Mouse (Mus musculus): ENCODE data around the gene Pcgf1. TPM values are rescaled to one million over a fixed set of nuclear protein-coding genes. Genes with fewer than 3 reads are reported as not detected.
A peak's percentile ranks its signal among the peaks of the same experiment; 100 is the strongest.

Gene Pcgf1
- polyA plus RNA-seq, 1 experiment = 40.8 TPM

- TF ChIP-seq CTCF (IDR thresholded peaks at IDR 0.05; ENCODE audit: control insufficient read depth, insufficient read depth, low read length) (peak; percentile 25; the same call in 1 of the 2 replicates), POLR2A (IDR thresholded peaks at IDR 0.05; ENCODE audit: borderline replicate concordance, control insufficient read depth, low read depth, low read length) (no peak)
- no peak overlapping the region for H3K27ac ChIP-seq (ENCODE audit: control insufficient read depth, insufficient read depth, low read depth, low read length, poor library complexity)
- peaks cover 2% of the 10 kb centered on the region; the same call in 1 of the 2 replicates for H3K4me1 ChIP-seq (ENCODE audit: control insufficient read depth, insufficient read depth, low read length)
- WGBS = 88% methylated on average over 5 of the region's 5 CpGs
- H3K4me3 ChIP-seq (replicated peaks; ENCODE audit: control insufficient read depth, low read depth, low read length) = no peak overlapping the region
Observed at GRCm38 (mm10) chr6:83127419-83127818, 49.8 kb downstream of the Pcgf1 start.

Other genes starting within 250 kb of the Pcgf1 start
- gene Sema4f, start 138.1 kb upstream of the Pcgf1 start, polyA plus RNA-seq (2011; ENCODE audit: insufficient read depth, insufficient read length, low replicate concordance, missing spikeins) = 0.65 and 3.2 TPM in 2 replicates
- 3.6 and 10.3 TPM in 2 replicates for gene M1ap, start 131.0 kb upstream of the Pcgf1 start, polyA plus RNA-seq (2011; ENCODE audit: insufficient read depth, insufficient read length, low replicate concordance, missing spikeins)
- gene Dok1, start 44.4 kb upstream of the Pcgf1 start, polyA plus RNA-seq (2011; ENCODE audit: insufficient read depth, insufficient read length, low replicate concordance, missing spikeins) = 26.6 and 39.6 TPM in 2 replicates
- gene Loxl3, start 43.7 kb upstream of the Pcgf1 start, polyA plus RNA-seq (2011; ENCODE audit: insufficient read depth, insufficient read length, low replicate concordance, missing spikeins) = 6.9 and 13.3 TPM in 2 replicates
- gene Aup1, start 23.3 kb upstream of the Pcgf1 start, polyA plus RNA-seq (2011; ENCODE audit: insufficient read depth, insufficient read length, low replicate concordance, missing spikeins) = 142 and 337 TPM in 2 replicates
- 115 and 145 TPM in 2 replicates for gene Htra2, start 22.6 kb upstream of the Pcgf1 start, polyA plus RNA-seq (2011; ENCODE audit: insufficient read depth, insufficient read length, low replicate concordance, missing spikeins)
- 5.3 and 13.5 TPM in 2 replicates for gene Dqx1, start 20.0 kb upstream of the Pcgf1 start, polyA plus RNA-seq (2011; ENCODE audit: insufficient read depth, insufficient read length, low replicate concordance, missing spikeins)
- not detected in 2 replicates for gene Tlx2, start 7.6 kb upstream of the Pcgf1 start, polyA plus RNA-seq (2011; ENCODE audit: insufficient read depth, insufficient read length, low replicate concordance, missing spikeins)
- not detected in 2 replicates for gene Lbx2, start 8.5 kb downstream of the Pcgf1 start, polyA plus RNA-seq (2011; ENCODE audit: insufficient read depth, insufficient read length, low replicate concordance, missing spikeins)
- 1.1 and 2.5 TPM in 2 replicates for gene Ccdc142, start 23.7 kb downstream of the Pcgf1 start, polyA plus RNA-seq (2011; ENCODE audit: insufficient read depth, insufficient read length, low replicate concordance, missing spikeins)
- gene Gm42688, start 23.7 kb downstream of the Pcgf1 start, polyA plus RNA-seq (2011; ENCODE audit: insufficient read depth, insufficient read length, low replicate concordance, missing spikeins) = 4.2 and 7.7 TPM in 2 replicates
- 20.2 and 49.7 TPM in 2 replicates for gene Mrpl53, start 31.2 kb downstream of the Pcgf1 start, polyA plus RNA-seq (2011; ENCODE audit: insufficient read depth, insufficient read length, low replicate concordance, missing spikeins)
- gene Mogs, start 37.6 kb downstream of the Pcgf1 start, polyA plus RNA-seq (2011; ENCODE audit: insufficient read depth, insufficient read length, low replicate concordance, missing spikeins) = 20.6 and 29.6 TPM in 2 replicates
- gene Wbp1, start 43.7 kb downstream of the Pcgf1 start, polyA plus RNA-seq (2011; ENCODE audit: insufficient read depth, insufficient read length, low replicate concordance, missing spikeins) = 30.0 and 41.2 TPM in 2 replicates
- 6.6 and 16.6 TPM in 2 replicates for gene Ino80b, start 47.6 kb downstream of the Pcgf1 start, polyA plus RNA-seq (2011; ENCODE audit: insufficient read depth, insufficient read length, low replicate concordance, missing spikeins)
- gene Rtkn, start 57.6 kb downstream of the Pcgf1 start, polyA plus RNA-seq (2011; ENCODE audit: insufficient read depth, insufficient read length, low replicate concordance, missing spikeins) = 1.3 and 1.6 TPM in 2 replicates
- not detected in 2 replicates for gene Wdr54, start 78.5 kb downstream of the Pcgf1 start, polyA plus RNA-seq (2011; ENCODE audit: insufficient read depth, insufficient read length, low replicate concordance, missing spikeins)
- gene 1700003E16Rik, start 78.5 kb downstream of the Pcgf1 start, polyA plus RNA-seq (2011; ENCODE audit: insufficient read depth, insufficient read length, low replicate concordance, missing spikeins) = not detected in 2 replicates
- gene Dctn1, start 88.1 kb downstream of the Pcgf1 start, polyA plus RNA-seq (2011; ENCODE audit: insufficient read depth, insufficient read length, low replicate concordance, missing spikeins) = 31.5 and 76.8 TPM in 2 replicates
- gene Slc4a5, start 142.0 kb downstream of the Pcgf1 start, polyA plus RNA-seq (2011; ENCODE audit: insufficient read depth, insufficient read length, low replicate concordance, missing spikeins) = 1.1 TPM in 1 of 2 replicates, not detected in the other
- gene Mthfd2, start 248.0 kb downstream of the Pcgf1 start, polyA plus RNA-seq (2011; ENCODE audit: insufficient read depth, insufficient read length, low replicate concordance, missing spikeins) = 22.0 and 30.0 TPM in 2 replicates
- 24.6 and 31.2 TPM in 2 replicates for gene Mob1a, start 248.1 kb downstream of the Pcgf1 start, polyA plus RNA-seq (2011; ENCODE audit: insufficient read depth, insufficient read length, low replicate concordance, missing spikeins)

Data from bone marrow, adult 2 months (tissue).